Mouse (Mus musculus) kidney, postnatal 14 days (tissue): ENCODE results near the gene Tex14.
"Not testable (repeated sequence)": the region's sequence is repeated elsewhere in the genome, so short reads cannot be mapped to it uniquely, and the experiment has no call there.

Experiments used
- DNase-seq: peaks from one replicate; pipeline ENCODE4 v3.0.0; 2022; ENCODE audit warnings: mixed read lengths

The Tex14 gene

GRCm38 (mm10) chr11:87404876-87405275, at the start of gene Tex14, which contains the start of gene Rad51c:
Gene Tex14, plus strand, starts transcription at chr11:87405065.
Gene Rad51c, minus strand, starts transcription at chr11:87404954.
- DNase-seq: peak; percentile 24

- peak; percentile 3 for DNase-seq
Observed at GRCm38 (mm10) chr11:87357317-87358300, 47.3 kb upstream of the Tex14 start.

- peak; percentile 81 for DNase-seq
Observed at GRCm38 (mm10) chr11:87358331-87359261, 46.3 kb upstream of the Tex14 start, which contains the start of gene Ppm1e. Gene Ppm1e, minus strand, starts transcription at chr11:87359023.

GRCm38 (mm10) chr11:87359262-87359612, 45.6 kb upstream of the Tex14 start:
- no peak for DNase-seq

- no peak for DNase-seq
Observed at GRCm38 (mm10) chr11:87365120-87365519, 39.7 kb upstream of the Tex14 start.

DNA sequence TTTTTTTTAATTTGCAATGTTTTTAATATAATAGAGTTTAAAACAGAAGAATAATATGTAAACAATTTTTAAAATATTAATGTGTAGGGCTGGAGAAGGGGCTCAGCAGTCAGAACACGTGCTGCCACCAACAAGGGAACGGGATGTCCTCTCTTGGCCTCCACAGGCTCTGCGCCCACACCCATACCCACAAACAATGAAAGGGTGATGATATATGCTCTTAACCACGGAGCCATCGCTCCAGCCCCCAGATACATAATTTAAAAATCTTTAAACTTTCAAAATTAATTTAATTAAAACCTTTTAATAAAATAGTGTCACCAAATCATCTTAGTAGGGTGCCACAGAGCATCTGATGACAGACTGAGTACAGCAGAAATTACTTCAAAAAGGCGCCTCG, 37.8 kb upstream of the Tex14 start:
- no peak for DNase-seq

DNA sequence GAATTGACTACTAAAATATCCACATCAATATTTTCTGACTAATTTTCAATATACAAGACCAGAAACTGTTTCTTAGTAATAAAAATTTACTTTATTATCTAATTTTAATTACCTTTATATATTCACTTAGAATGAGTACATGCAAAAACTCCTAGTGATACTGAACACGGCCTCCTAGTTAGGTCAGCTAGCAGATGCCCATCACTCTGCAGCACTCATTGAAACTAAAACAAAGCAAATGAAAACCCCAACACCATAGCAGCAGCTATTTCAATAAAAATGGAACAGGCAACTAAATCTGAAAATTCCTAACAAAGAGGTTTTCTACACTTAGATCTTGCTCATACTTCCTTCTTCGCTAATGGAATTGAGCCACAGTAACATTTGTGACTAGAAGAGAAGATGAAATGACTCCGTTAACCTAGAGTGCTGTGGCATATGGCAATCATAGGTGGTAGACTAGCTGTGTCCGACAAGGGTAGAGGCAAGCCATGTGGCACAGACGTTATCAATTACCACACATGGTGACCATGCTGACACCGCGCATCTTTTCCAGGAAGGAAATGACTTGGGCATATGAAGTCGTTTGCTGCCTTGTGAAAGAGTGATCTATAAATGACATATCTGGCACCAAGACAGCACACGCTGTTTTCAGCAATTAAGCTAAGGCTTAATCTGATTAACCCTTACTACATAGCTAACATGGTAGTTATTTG, 36.8 kb upstream of the Tex14 start:
- DNase-seq: no peak

GRCm38 (mm10) chr11:87384551-87384950, 20.3 kb upstream of the Tex14 start:
- no peak for DNase-seq

DNA sequence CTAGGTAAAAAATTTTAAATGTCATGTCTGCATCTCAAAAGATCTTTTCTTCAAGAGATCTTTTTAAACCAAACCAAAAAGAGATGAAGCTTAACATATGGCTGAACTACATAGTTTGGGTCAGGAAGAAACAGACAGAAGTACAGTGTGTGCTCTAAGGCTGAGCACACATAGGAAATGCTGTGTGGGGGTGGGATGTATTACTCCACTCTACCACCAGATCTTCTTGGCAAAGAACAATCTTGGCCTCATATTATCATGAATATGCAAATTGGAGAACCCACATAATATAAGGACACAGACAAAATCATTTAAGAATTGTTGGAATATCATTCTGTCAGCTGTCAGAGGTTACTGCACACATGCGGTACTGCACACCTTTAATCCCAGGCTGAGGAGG, 19.2 kb upstream of the Tex14 start:
- DNase-seq: no peak

- DNase-seq: peak; percentile 48
Observed at GRCm38 (mm10) chr11:87393855-87394254, 11.0 kb upstream of the Tex14 start.

- DNase-seq: no peak
Observed at GRCm38 (mm10) chr11:87398402-87398801, 6.5 kb upstream of the Tex14 start.

DNA sequence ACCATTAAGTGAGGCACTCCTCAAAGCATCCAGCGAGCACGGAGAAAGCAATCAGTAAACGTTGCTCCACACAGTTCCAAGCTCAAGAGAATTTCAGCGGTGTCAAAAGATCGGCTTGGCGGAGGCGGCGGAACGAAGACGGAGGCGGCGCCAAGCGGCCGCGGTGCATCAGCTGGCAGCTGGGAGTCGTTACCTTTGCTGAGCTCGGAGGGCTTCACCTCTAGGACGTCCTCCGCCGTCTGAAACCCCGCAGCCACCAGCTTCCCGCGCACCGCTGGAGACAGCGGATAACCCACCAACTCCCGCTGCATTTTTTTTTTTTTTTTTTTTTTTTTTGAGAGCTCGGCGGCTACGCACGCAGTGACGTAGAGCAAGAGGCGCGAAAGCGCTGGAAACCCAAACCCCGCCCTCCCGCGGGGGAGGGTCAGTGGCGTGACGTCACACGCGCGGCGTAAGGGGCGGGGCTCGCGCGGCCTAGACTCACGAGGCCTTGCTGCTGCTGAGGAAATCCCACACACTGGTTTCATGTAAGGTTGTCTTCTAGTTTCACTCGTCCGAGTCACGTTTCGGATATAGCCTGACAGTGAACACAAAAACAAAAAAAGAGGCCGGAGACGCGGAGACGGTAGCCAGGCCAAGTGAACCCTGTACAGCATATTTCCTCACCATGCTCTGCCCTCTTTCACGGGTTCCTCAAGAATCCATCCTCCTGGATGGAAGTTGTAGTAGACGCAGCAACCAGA, 583 bp upstream of the Tex14 start:
- DNase-seq: peak; percentile 97

DNA sequence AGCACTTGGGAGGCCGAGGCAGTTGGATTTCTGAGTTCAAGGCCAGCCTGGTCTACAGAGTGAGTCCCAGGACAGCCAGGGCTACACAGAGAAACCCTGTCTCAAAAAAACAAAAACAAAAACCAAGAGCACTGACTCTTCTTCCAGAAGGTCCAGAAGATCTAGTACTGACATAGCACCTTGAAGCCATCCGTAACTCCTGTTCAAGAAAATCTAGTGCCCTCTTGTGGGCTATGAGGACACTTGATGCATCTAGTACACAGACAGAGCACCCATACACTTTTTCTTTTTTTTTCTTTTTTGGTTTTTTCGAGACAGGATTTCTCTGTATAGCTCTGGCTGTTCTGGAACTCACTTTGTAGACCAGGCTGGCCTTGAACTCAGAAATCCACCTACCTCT, 8.5 kb downstream of the Tex14 start:
- DNase-seq: not testable (repeated sequence)

- no peak for DNase-seq
Observed at GRCm38 (mm10) chr11:87416120-87416519, 11.3 kb downstream of the Tex14 start.

DNA sequence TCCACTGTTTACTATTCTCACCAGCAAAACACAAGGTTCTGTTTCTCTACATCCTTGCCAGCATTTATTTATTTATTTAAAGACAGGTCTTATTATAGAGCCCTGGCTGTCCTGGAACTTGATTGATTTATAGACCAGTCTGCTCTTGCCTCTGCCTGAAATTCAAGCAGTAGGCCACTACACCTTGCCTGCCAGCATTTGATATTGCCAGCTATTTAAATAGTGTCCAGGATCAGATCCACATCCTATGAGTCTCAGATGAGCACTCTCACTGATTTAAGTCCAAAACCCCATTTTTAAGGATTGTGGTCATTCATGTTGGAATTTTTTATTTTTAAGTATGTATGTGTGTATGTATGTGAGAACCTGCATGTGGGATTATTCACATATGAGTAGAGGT, 16.0 kb downstream of the Tex14 start:
- no peak for DNase-seq

- DNase-seq: peak; percentile 40
Observed at GRCm38 (mm10) chr11:87421760-87422201, 16.9 kb downstream of the Tex14 start.

DNA sequence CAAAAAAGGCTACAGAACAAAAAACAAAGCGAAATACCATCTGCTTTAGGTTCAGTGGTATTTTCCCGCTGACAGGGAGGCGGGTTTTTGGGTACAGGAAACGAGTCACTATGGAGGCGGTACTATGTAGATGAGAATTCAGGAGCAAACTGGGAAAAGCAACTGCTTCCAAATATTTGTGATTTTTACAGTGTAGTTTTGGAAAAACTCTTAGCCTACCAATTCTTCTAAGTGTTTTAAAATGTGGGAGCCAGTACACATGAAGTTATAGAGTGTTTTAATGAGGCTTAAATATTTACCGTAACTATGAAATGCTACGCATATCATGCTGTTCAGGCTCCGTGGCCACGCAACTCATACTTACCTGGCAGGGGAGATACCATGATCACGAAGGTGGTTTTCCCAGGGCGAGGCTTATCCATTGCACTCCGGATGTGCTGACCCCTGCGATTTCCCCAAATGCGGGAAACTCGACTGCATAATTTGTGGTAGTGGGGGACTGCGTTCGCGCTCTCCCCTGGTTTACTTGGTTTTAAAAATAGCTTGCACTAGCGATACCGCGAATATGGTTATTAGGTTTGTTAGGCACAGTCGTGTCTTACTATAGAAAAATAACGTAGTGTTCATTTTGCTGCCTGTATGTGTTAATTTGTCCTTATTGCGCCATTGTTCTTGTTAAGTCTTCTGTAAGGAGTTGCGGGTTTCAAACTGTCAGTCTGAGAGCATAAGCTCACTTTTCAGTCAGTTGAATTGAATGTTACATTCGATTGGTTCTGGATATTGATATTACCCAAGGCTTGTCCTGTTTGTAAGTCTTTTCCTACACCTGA, 17.9 kb downstream of the Tex14 start:
- DNase-seq: peak; percentile 90

DNA sequence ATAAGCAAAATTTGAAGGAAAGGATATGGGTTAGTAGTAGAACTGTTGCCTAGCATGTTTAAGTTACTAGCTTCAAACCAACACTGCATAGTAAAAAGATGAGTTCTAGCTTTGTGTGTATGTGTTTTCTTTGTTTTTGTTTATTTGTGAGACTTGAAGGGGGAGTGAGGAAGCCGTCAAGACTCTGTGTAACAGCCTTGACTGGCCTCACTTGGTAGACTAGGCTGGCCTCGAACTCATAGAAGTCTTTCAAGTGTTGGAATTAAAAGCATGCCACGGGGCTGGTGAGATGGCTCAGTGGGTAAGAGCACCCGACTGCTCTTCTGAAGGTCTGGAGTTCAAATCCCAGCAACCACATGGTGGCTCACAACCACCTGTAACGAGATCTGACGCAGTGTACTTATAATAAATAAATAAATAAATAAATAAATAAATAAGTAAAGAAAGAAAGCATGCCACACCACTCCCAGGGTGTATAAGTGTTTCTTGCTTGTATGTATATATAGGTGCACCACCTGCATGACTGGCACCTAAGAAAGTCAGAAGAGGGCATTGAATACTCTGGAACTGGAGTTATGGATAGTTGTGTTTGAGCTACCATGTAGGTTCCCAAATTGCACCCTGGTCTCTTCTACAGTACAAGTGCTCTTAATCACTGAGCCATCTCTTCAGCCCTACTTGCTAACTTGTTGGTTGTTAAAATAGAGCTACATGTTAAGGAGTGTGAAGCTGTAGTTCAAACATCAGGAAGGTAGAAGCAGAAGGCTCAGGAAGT, 18.9 kb downstream of the Tex14 start:
- no peak for DNase-seq

DNA sequence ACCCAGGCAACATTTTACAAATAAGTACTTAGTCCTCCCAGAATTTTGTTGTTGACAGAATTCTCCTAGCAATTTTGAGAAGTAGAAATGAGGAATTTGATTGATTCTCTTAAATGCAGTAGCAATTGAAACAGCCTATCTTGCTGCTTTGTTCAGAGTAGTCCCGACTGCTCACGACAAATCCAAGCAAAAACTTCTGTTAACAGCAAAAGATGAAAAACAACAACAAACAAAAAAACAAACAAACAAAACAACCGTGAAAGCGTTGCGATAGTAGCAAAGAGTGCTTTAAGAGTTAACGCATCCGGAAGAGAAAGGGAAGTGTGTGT, 21.2 kb downstream of the Tex14 start:
- no peak for DNase-seq
